Mouse (Mus musculus) testis, adult 2 months (tissue): Measurements from ENCODE around the gene Irgc1.

ENCODE experiments used
- CTCF ChIP-seq: fragments of 200-500 bp; IDR thresholded peaks from 2 replicates; pipeline ENCODE4 v1.5.1; 2012; ENCODE audit warnings: low read depth, mild to moderate bottlenecking, inconsistent platforms, low read length, moderate library complexity; ENCODE audit not compliant: control insufficient read depth, insufficient read depth, insufficient replicate concordance
- POLR2A ChIP-seq: fragments of 200-500 bp; IDR thresholded peaks from 2 replicates; pipeline ENCODE4 v1.6.1; 2012; ENCODE audit warnings: low read depth, mild to moderate bottlenecking, inconsistent platforms, low read length, moderate library complexity; ENCODE audit not compliant: control insufficient read depth

DNA sequence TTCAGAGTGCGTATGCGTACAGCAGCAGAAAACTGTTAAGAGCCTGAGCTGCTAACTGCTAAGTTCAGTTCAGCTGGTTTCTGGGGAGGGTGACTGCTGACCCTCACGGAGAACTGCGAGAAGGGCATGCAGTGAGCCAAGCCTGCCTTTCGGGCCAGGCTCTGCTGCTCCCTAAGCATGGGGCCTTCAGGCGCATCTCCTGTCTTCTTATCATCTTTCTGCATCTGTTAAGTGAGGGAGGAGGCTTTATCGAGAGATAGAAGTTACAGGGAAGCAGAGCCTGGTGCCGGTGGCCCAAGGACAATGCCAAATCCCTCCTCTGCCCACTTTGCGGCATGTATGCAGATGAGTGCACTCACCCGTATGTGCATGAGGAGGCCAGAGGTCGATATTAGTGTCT lies 55.3 kb downstream of the Irgc1 start:
- TF ChIP-seq POLR2A, result no peak
- no peak for TF ChIP-seq CTCF
